Mouse (Mus musculus): ENCODE measurements at regions not wholly inside any gene's neighbourhood (a gene's known extent, or its start where the extent isn't known, plus 50 kb on each side); places are given as distances from the start of the nearest gene placed in this dataset.

DNA sequence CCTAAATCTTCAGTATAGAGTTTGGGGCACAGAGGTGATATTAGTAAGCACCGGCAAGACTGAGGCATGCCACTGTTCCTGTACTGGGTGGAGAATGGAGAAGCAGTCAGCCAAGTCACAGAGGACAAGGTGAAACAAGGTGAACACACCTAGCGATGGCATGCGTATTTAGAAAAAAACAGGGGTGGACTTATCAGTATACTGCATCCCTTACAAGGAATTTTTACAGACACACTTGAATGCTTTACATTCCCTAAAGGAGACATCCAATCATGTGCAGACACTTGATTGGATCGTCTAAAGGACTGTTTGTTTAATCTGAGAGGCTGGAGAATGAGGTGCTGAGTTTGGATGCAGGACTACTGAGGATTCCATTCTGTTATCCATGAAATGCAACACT is 1893.4 kb upstream of the Lrrc6 start:
- TF ChIP-seq CTCF (IDR thresholded peaks at IDR 0.05; ENCODE audit: insufficient read depth, low read length) (no peak), POLR2A (IDR thresholded peaks at IDR 0.05; ENCODE audit: borderline replicate concordance, extremely low read depth, low read depth, low read length) (no peak)

Measured in lung, adult 2 months (tissue).